Mouse (Mus musculus) ES-E14 (cell line): ENCODE measurements at regions not wholly inside any gene's neighbourhood (a gene's known extent, or its start where the extent isn't known, plus 50 kb on each side); places are given as distances from the start of the nearest gene placed in this dataset.

Source experiments
- DNase-seq: peaks from one replicate; pipeline ENCODE4 v3.0.0-alpha.2; 2013; ENCODE audit warnings: low read depth, low spot score
- H3K27ac ChIP-seq: 2 replicates; pipeline ENCODE4 v1.5.1; 2012; ENCODE audit warnings: low read depth, mild to moderate bottlenecking, low read length, moderate library complexity, mixed read lengths; ENCODE audit not compliant: poor library complexity, insufficient read depth, severe bottlenecking
- H3K36me3 ChIP-seq: 2 replicates; pipeline ENCODE4 v1.6.1; 2012; ENCODE audit warnings: mild to moderate bottlenecking, low read length, moderate library complexity, mixed read lengths; ENCODE audit not compliant: control insufficient read depth, poor library complexity, insufficient read depth, severe bottlenecking
- H3K4me1 ChIP-seq, 2 experiments: fragments of 150-350 bp in 1 of 2; sonication (generic) in 1 of 2; 2 replicates each; pipeline ENCODE4 v1.6.1; 2012; ENCODE audit warnings: low read length in 2 of 2, mild to moderate bottlenecking in 1 of 2, mixed read lengths in 1 of 2; ENCODE audit not compliant: control insufficient read depth in 2 of 2, insufficient read depth in 2 of 2, poor library complexity in 1 of 2
- H3K4me3 ChIP-seq, 2 experiments: fragments of 150-350 bp in 1 of 2; sonication (generic) in 1 of 2; 2 replicates each; pipeline ENCODE4 v1.5.1; 2012; ENCODE audit warnings: low read length in 2 of 2, low read depth in 1 of 2, mild to moderate bottlenecking in 1 of 2, mixed read lengths in 1 of 2; ENCODE audit not compliant: insufficient read depth in 1 of 2, poor library complexity in 1 of 2, severe bottlenecking in 1 of 2
- H3K9ac ChIP-seq: 2 replicates; pipeline ENCODE4 v1.6.1; 2012; ENCODE audit warnings: low read depth, mild to moderate bottlenecking, low read length, mixed read lengths; ENCODE audit not compliant: poor library complexity, insufficient read depth, severe bottlenecking
- H3K9me3 ChIP-seq: fragments of 150-350 bp; sonication (generic); 2 replicates; pipeline ENCODE4 v1.6.1; 2012; ENCODE audit warnings: low read depth, mild to moderate bottlenecking, low read length; ENCODE audit not compliant: control insufficient read depth, insufficient read depth
- CHD2 ChIP-seq: IDR thresholded peaks from 2 replicates; pipeline ENCODE4 v1.6.1; 2014; ENCODE audit warnings: mild to moderate bottlenecking, low read depth, low read length, inconsistent platforms
- HCFC1 ChIP-seq: IDR thresholded peaks from 2 replicates; pipeline ENCODE4 v1.6.1; 2012; ENCODE audit warnings: low read length, inconsistent platforms, borderline replicate concordance; ENCODE audit not compliant: insufficient read depth
- MAFK ChIP-seq: IDR thresholded peaks from 2 replicates; pipeline ENCODE4 v1.6.1; 2014; ENCODE audit warnings: mild to moderate bottlenecking, low read depth, low read length, inconsistent platforms; ENCODE audit not compliant: insufficient read depth
- ZC3H11A ChIP-seq: IDR thresholded peaks from 2 replicates; pipeline ENCODE4 v1.6.1; 2012; ENCODE audit warnings: low read depth, mild to moderate bottlenecking, inconsistent platforms, low read length, borderline replicate concordance
- ZNF384 ChIP-seq: IDR thresholded peaks from 2 replicates; pipeline ENCODE4 v1.6.1; 2012; ENCODE audit warnings: low read depth, low read length, inconsistent platforms
- in situ Hi-C, 2 experiments: fragments of 600-800 bp; cut with MboI; formaldehyde crosslinking; loops; one replicate each; pipeline ENCODE4 v1.15.1; 2025; ENCODE audit warnings: low sequenced_read_pairs in 2 of 2, inconsistent platforms in 1 of 2; ENCODE audit not compliant: unreplicated experiment in 2 of 2

- H3K27ac ChIP-seq, result no peak overlapping the region
- TF ChIP-seq ZNF384 (no peak), MAFK (no peak), HCFC1 (no peak), CHD2 (no peak), ZC3H11A (no peak)
- peaks cover 3 to 5% of the 10 kb centered on the region in 2 experiments; a peak in 2 of 4 replicates for H3K4me1 ChIP-seq
- DNase-seq, result no peak
- H3K36me3 ChIP-seq, result no peaks in the 10 kb centered on the region
- in situ Hi-C loops, result no loop called here
- H3K4me3 ChIP-seq, result no peak overlapping the region
- H3K9me3 ChIP-seq, result no peaks in the 10 kb centered on the region
- H3K9ac ChIP-seq, result no peak overlapping the region
These were observed 205.8 kb upstream of the Daam1 start for GRCm38 (mm10) chr12:71625115-71625514.

GRCm38 (mm10) chr12:71626801-71627200, 204.1 kb upstream of the Daam1 start:
- in situ Hi-C loops, result no loop called here
- no peak overlapping the region for H3K9ac ChIP-seq
- no peak for DNase-seq
- no peak overlapping the region for H3K27ac ChIP-seq
- H3K36me3 ChIP-seq, result no peaks in the 10 kb centered on the region
- H3K9me3 ChIP-seq, result no peaks in the 10 kb centered on the region
- TF ChIP-seq MAFK (no peak), ZNF384 (no peak), CHD2 (no peak), HCFC1 (no peak), ZC3H11A (no peak)
- peaks cover 9 to 13% of the 10 kb centered on the region in 2 experiments; a peak in 3 of 4 replicates for H3K4me1 ChIP-seq
- H3K4me3 ChIP-seq, result no peak overlapping the region

- TF ChIP-seq ZNF384 (no peak), ZC3H11A (no peak), CHD2 (no peak), HCFC1 (no peak), MAFK (no peak)
- in situ Hi-C loops, result no loop called here
- DNase-seq, result no peak
- Histone ChIP-seq H3K27ac (no peak overlapping the region; the same call in 1 of the 2 replicates), H3K36me3 (no peaks in the 10 kb centered on the region), H3K4me3 (no peak overlapping the region), H3K9me3 (no peaks in the 10 kb centered on the region), H3K4me1 (peaks cover 9 to 13% of the 10 kb centered on the region in 2 experiments; a peak in 3 of 4 replicates), H3K9ac (no peak overlapping the region)
These were observed 203.2 kb upstream of the Daam1 start for GRCm38 (mm10) chr12:71627421-71628339.

DNA sequence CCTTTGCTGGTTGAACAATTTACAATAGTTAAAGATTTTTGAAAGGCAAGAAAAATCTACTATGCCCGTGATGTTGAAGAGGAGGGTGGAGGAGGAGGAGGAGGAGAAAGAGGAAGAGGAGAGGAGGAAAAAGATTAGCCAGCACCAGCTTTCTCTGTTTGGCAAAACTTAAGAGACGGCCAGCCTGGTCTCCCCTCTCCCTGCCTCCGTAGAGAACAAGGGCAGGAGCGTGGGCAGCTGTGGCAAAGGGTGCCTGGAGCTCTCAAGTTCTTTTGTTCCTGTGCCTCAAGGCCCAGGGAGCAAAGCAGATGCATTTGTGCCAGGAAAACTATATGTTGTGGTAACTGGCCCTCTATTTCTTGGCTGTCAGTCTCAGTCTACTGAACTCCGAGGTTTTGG, 202.5 kb upstream of the Daam1 start:
- in situ Hi-C loops, result no loop called here
- no peaks in the 10 kb centered on the region for H3K9me3 ChIP-seq
- H3K4me3 ChIP-seq, result no peak overlapping the region
- no peak overlapping the region for H3K9ac ChIP-seq
- H3K4me1 ChIP-seq, result peaks cover 9 to 13% of the 10 kb centered on the region in 2 experiments; a peak in 3 of 4 replicates
- H3K27ac ChIP-seq, result no peak overlapping the region
- H3K36me3 ChIP-seq, result no peaks in the 10 kb centered on the region
- no peak for DNase-seq
- TF ChIP-seq ZNF384, result no peak
- TF ChIP-seq ZC3H11A, result no peak
- no peak for TF ChIP-seq HCFC1
- TF ChIP-seq MAFK, result no peak
- no peak for TF ChIP-seq CHD2
